Mouse (Mus musculus) embryonic facial prominence, embryonic 15.5 days (tissue): ENCODE measurements around the gene Rplp0. TPM values are rescaled to one million over a fixed set of nuclear protein-coding genes. Genes with fewer than 3 reads are reported as not detected.

Experiments
- ATAC-seq: fragments of 200-750 bp; cut with Nextera tagmentation; 2 replicates; pipeline ENCODE4 v1.8.0; 2017; ENCODE audit warnings: low read depth, moderate TSS enrichment; ENCODE audit not compliant: insufficient number of reproducible peaks, low FRiP score, low TSS enrichment
- H3K27ac ChIP-seq: fragments of 300-500 bp; sonication (generic); replicated peaks from 2 replicates; pipeline ENCODE4 v1.5.1; 2015; ENCODE audit warnings: mild to moderate bottlenecking, inconsistent platforms
- H3K27me3 ChIP-seq: fragments of 300-500 bp; sonication (generic); 2 replicates; pipeline ENCODE4 v1.6.1; 2015; ENCODE audit warnings: inconsistent platforms
- H3K36me3 ChIP-seq: fragments of 300-500 bp; sonication (generic); 2 replicates; pipeline ENCODE4 v1.6.1; 2015; ENCODE audit warnings: mild to moderate bottlenecking, inconsistent platforms
- H3K4me1 ChIP-seq: fragments of 300-500 bp; sonication (generic); 2 replicates; pipeline ENCODE4 v1.6.1; 2015; ENCODE audit warnings: inconsistent platforms
- H3K4me2 ChIP-seq: fragments of 300-500 bp; sonication (generic); replicated peaks from 2 replicates; pipeline ENCODE4 v1.6.1; 2015; ENCODE audit warnings: mild to moderate bottlenecking, inconsistent platforms
- H3K4me3 ChIP-seq: fragments of 300-500 bp; sonication (generic); replicated peaks from 2 replicates; pipeline ENCODE4 v1.5.1; 2015; ENCODE audit warnings: mild to moderate bottlenecking, inconsistent platforms
- H3K9ac ChIP-seq: fragments of 300-500 bp; sonication (generic); 2 replicates; pipeline ENCODE4 v1.6.1; 2015; ENCODE audit warnings: inconsistent platforms
- H3K9me3 ChIP-seq: fragments of 300-500 bp; sonication (generic); replicated peaks from 2 replicates; pipeline ENCODE4 v1.6.1; 2016; ENCODE audit warnings: inconsistent platforms
- WGBS: fragments of 180-500 bp; shearing (Covaris S2); methylation state at CpG from one replicate; pipeline ENCODE4 v1.1.7; 2015; 5-methylcytosine and 5-hydroxymethylcytosine counted together
- microRNA-seq: library from miRNA; unstranded; fragments of <30 nt; microRNA quantifications from one replicate; pipeline ENCODE4, GENCODE M21; 2016; ENCODE audit warnings: borderline number of aligned reads
- polyA plus RNA-seq: library from polyadenylated mRNA; unstranded; fragments of >200 nt; fragmentation: Nextera tagmentation; extraction: Ambion mirVana; gene quantifications from 2 replicates; pipeline ENCODE4 v1.2.1, GENCODE M21; 2015

Rplp0 gene
- polyA plus RNA-seq, 1 experiment from 2014 or later: 1,780 TPM

DNA sequence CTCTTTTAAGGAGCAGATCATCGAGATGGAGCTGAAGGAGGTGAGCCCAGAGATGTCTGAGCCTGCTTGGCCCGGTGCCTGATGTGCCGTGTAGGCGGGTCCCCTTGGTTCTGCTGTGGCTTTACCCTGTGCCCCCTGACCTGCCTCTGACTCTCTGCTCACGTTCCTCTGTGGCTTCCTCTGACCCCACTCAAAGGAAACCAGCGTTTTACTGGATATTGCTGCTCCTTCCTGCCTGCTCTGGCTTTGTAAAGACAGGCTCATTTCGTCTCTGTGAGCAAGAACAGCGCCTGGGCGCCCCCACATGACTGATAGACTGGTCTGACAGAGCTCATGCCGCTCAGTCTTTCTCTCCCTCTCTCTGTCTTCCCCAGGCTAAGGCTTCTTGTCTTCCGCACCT lies 31.8 kb downstream of the Rplp0 start:
- no peak for ATAC-seq
- Histone ChIP-seq H3K27ac (no peak overlapping the region), H3K9me3 (no peaks in the 10 kb centered on the region), H3K9ac (no peak overlapping the region), H3K4me3 (no peak overlapping the region), H3K36me3 (peaks cover 94% of the 10 kb centered on the region), H3K27me3 (no peaks in the 10 kb centered on the region), H3K4me2 (no peak overlapping the region), H3K4me1 (no peaks in the 10 kb centered on the region)
- WGBS: 85% methylated on average over 11 of the region's 11 CpGs

DNA sequence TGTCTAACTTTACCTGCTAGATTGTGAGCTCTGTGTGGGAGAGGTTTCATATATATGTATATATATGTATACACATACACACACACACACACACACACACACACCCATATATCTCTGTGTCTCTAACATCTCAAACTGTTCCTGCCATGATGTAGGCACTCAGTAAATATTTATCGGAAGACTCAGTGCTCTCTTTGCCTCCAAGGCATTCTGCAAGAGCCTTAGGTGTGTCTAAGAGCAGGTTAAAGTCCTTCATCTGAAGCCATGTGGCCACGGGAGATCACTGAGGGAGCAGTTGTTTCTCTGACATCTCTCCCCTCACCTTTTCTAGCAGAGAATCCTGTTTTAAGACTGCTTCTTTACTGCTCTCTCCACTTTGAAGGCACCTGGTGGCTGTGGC lies 32.2 kb downstream of the Rplp0 start:
- no peak for ATAC-seq
- no peak overlapping the region for H3K27ac ChIP-seq
- H3K4me1 ChIP-seq: no peaks in the 10 kb centered on the region
- 87% methylated on average over 2 of the region's 2 CpGs for WGBS
- no peaks in the 10 kb centered on the region for H3K27me3 ChIP-seq
- H3K4me3 ChIP-seq: no peak overlapping the region
- H3K9me3 ChIP-seq: no peaks in the 10 kb centered on the region
- H3K36me3 ChIP-seq: peaks cover 94% of the 10 kb centered on the region
- no peak overlapping the region for H3K4me2 ChIP-seq
- no peak overlapping the region for H3K9ac ChIP-seq

GRCm38 (mm10) chr5:115603561-115603960 lies 44.3 kb downstream of the Rplp0 start:
- WGBS: 92% methylated on average over 6 of the region's 6 CpGs
- H3K9me3 ChIP-seq: no peaks in the 10 kb centered on the region

DNA sequence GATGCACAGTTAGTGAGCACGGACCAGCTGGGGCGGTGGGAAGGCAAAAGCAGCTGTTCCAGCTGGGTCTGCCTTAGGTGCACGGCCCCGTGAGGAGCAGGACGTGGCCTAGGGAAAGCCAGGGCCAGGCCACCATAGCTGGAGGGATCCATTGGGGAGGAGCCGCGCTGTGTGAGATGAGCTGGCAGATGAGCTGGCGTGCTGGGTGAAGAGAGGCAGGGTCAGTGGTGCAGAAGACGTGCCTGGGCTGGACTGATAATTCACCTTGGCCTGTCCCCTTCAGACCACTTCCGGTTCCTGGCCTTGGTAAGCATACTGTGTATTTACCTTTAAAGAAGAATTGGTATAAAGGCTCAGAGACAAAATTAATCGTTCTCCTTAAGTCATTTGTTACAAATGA lies 52.3 kb downstream of the Rplp0 start:
- Histone ChIP-seq H3K27ac (no peak overlapping the region), H3K4me3 (no peak overlapping the region), H3K36me3 (peaks cover 95% of the 10 kb centered on the region), H3K9ac (no peak overlapping the region), H3K9me3 (no peaks in the 10 kb centered on the region), H3K27me3 (no peaks in the 10 kb centered on the region), H3K4me1 (no peaks in the 10 kb centered on the region), H3K4me2 (no peak overlapping the region)
- no peak for ATAC-seq
- WGBS: 92% methylated on average over 11 of the region's 11 CpGs

More at GRCm38 (mm10) chr5:115603561-115603960, 44.3 kb downstream of the Rplp0 start:
- Histone ChIP-seq H3K27me3 (no peaks in the 10 kb centered on the region), H3K9ac (no peak overlapping the region), H3K4me1 (no peaks in the 10 kb centered on the region), H3K27ac (no peak overlapping the region), H3K36me3 (peaks cover 88% of the 10 kb centered on the region), H3K4me2 (no peak overlapping the region), H3K4me3 (no peak overlapping the region)
- no peak for ATAC-seq

Small RNA genes lying within 50 kb of the gene (microRNA-seq; reads per million reads assigned to microRNA genes)
- gene Mir7029: not detected

Other genes starting within 250 kb of the Rplp0 start
- 263 and 264 TPM in 2 replicates for gene Srsf9, start 232.3 kb upstream of the Rplp0 start, polyA plus RNA-seq
- 28.7 and 33.9 TPM in 2 replicates for gene Gatc, start 218.3 kb upstream of the Rplp0 start, polyA plus RNA-seq
- 56.4 and 66.2 TPM in 2 replicates for gene Triap1, start 218.2 kb upstream of the Rplp0 start, polyA plus RNA-seq
- 850 and 892 TPM in 2 replicates for gene Cox6a1, start 210.5 kb upstream of the Rplp0 start, polyA plus RNA-seq
- gene Msi1, start 129.9 kb upstream of the Rplp0 start, polyA plus RNA-seq: 14.1 and 19.1 TPM in 2 replicates
- gene Pla2g1b, start 93.2 kb upstream of the Rplp0 start, polyA plus RNA-seq: not detected in 2 replicates
- gene Sirt4, start 74.7 kb upstream of the Rplp0 start, polyA plus RNA-seq: 29.2 and 32.8 TPM in 2 replicates
- 51.5 and 52.8 TPM in 2 replicates for gene Pxn, start 52.8 kb upstream of the Rplp0 start, polyA plus RNA-seq
- 36.2 and 36.4 TPM in 2 replicates for gene Gcn1l1, start 5.8 kb downstream of the Rplp0 start, polyA plus RNA-seq
- gene Rab35, start 72.4 kb downstream of the Rplp0 start, polyA plus RNA-seq: 17.6 and 17.8 TPM in 2 replicates
- gene Bicdl1, start 172.2 kb downstream of the Rplp0 start, polyA plus RNA-seq: 16.0 and 17.6 TPM in 2 replicates